Mouse (Mus musculus) hindbrain, embryonic 15.5 days (tissue): ENCODE measurements around the gene Acad8. TPM values are rescaled to one million over a fixed set of nuclear protein-coding genes. Genes with fewer than 3 reads are reported as not detected.

Experiments
- ATAC-seq: fragments of 200-750 bp; cut with Nextera tagmentation; 2 replicates; pipeline ENCODE4 v1.8.0; 2017; ENCODE audit warnings: low read depth, moderate number of reproducible peaks, moderate TSS enrichment; ENCODE audit not compliant: low FRiP score
- H3K27ac ChIP-seq: fragments of 300-500 bp; sonication (generic); replicated peaks from 2 replicates; pipeline ENCODE4 v1.5.1; 2015; ENCODE audit warnings: mild to moderate bottlenecking, inconsistent platforms
- H3K27me3 ChIP-seq: fragments of 300-500 bp; sonication (generic); 2 replicates; pipeline ENCODE4 v1.6.1; 2015; ENCODE audit warnings: control low read depth, inconsistent platforms
- H3K36me3 ChIP-seq: fragments of 300-500 bp; sonication (generic); 2 replicates; pipeline ENCODE4 v1.6.1; 2015; ENCODE audit warnings: control low read depth, inconsistent platforms
- H3K4me1 ChIP-seq: fragments of 300-500 bp; sonication (generic); replicated peaks from 2 replicates; pipeline ENCODE4 v1.6.1; 2015; ENCODE audit warnings: control low read depth, inconsistent platforms
- H3K4me2 ChIP-seq: fragments of 300-500 bp; sonication (generic); 2 replicates; pipeline ENCODE4 v1.6.1; 2015; ENCODE audit warnings: moderate library complexity, mild to moderate bottlenecking, inconsistent platforms
- H3K4me3 ChIP-seq: fragments of 300-500 bp; sonication (generic); 2 replicates; pipeline ENCODE4 v1.5.1; 2015; ENCODE audit warnings: mild to moderate bottlenecking, inconsistent platforms
- H3K9ac ChIP-seq: fragments of 300-500 bp; sonication (generic); 2 replicates; pipeline ENCODE4 v1.6.1; 2015; ENCODE audit warnings: inconsistent platforms
- H3K9me3 ChIP-seq: fragments of 300-500 bp; sonication (generic); 2 replicates; pipeline ENCODE4 v1.6.1; 2016; ENCODE audit warnings: control low read depth, inconsistent platforms
- WGBS: fragments of 180-500 bp; shearing (Covaris S2); methylation state at CpG from one replicate; pipeline ENCODE4 v1.1.7; 2015; 5-methylcytosine and 5-hydroxymethylcytosine counted together
- polyA plus RNA-seq: library from polyadenylated mRNA; unstranded; fragments of >200 nt; fragmentation: Nextera tagmentation; extraction: Ambion mirVana; gene quantifications from 2 replicates; pipeline ENCODE4 v1.2.1, GENCODE M21; 2015

Acad8 gene
- polyA plus RNA-seq, 1 experiment from 2014 or later = 41.7 TPM

- H3K9me3 ChIP-seq = 0 out of 2 replicates have a peak, but pooled peaks cover 2% of the 10 kb centered on the region
- no peak for ATAC-seq
- H3K36me3 ChIP-seq = no peaks in the 10 kb centered on the region
- no peaks in the 10 kb centered on the region for H3K27me3 ChIP-seq
- H3K9ac ChIP-seq = no peak overlapping the region
- WGBS = 68% methylated on average over 2 of the region's 2 CpGs
- no peaks in the 10 kb centered on the region for H3K4me1 ChIP-seq
- H3K27ac ChIP-seq = no peak overlapping the region
- no peak overlapping the region for H3K4me3 ChIP-seq
- no peak overlapping the region for H3K4me2 ChIP-seq
Measured at GRCm38 (mm10) chr9:26947790-26948189, 51.6 kb downstream of the Acad8 start.

GRCm38 (mm10) chr9:26924146-26924545 is 75.2 kb downstream of the Acad8 start:
- no peaks in the 10 kb centered on the region for H3K4me1 ChIP-seq
- H3K4me2 ChIP-seq = no peak overlapping the region
- no peaks in the 10 kb centered on the region for H3K27me3 ChIP-seq
- ATAC-seq = no peak
- H3K4me3 ChIP-seq = no peak overlapping the region
- H3K36me3 ChIP-seq = no peaks in the 10 kb centered on the region
- H3K9ac ChIP-seq = no peak overlapping the region
- no peaks in the 10 kb centered on the region for H3K9me3 ChIP-seq
- WGBS = 45% methylated on average over 3 of the region's 3 CpGs
- H3K27ac ChIP-seq = no peak overlapping the region

Other genes starting within 250 kb of the Acad8 start
- 2.0 and 2.5 TPM in 2 replicates for gene Glb1l2, start 193.1 kb downstream of the Acad8 start, polyA plus RNA-seq
- not detected in 2 replicates for gene Glb1l3, start 138.7 kb downstream of the Acad8 start, polyA plus RNA-seq
- gene Gm1110, start 76.5 kb downstream of the Acad8 start, polyA plus RNA-seq = 0.16 and 0.47 TPM in 2 replicates
- 130 and 131 TPM in 2 replicates for gene Thyn1, start 144 bp upstream of the Acad8 start, polyA plus RNA-seq
- 84.8 and 90.7 TPM in 2 replicates for gene Vps26b, start 30.5 kb upstream of the Acad8 start, polyA plus RNA-seq
- 15.4 and 16.6 TPM in 2 replicates for gene Ncapd3, start 30.6 kb upstream of the Acad8 start, polyA plus RNA-seq
- 46.7 and 49.9 TPM in 2 replicates for gene Jam3, start 155.9 kb upstream of the Acad8 start, polyA plus RNA-seq